Mouse (Mus musculus) liver, adult 2 months (tissue): ENCODE results near the gene Tbc1d22a.

Experiments
- CTCF ChIP-seq: fragments of 200-500 bp; IDR thresholded peaks from 2 replicates; pipeline ENCODE4 v1.5.1; 2011; ENCODE audit warnings: low read depth, low read length, control low read depth
- POLR2A ChIP-seq: fragments of 200-500 bp; IDR thresholded peaks from 2 replicates; pipeline ENCODE4 v1.6.1; 2011; ENCODE audit warnings: low read length, control low read depth; ENCODE audit not compliant: insufficient read depth; ENCODE audit errors: extremely low read depth

GRCm38 (mm10) chr15:86226968-86227367 lies 12.7 kb downstream of the Tbc1d22a start:
- TF ChIP-seq CTCF (no peak), POLR2A (no peak)
